Mouse (Mus musculus): ENCODE measurements at regions not wholly inside any gene's neighbourhood (a gene's known extent, or its start where the extent isn't known, plus 50 kb on each side); places are given as distances from the start of the nearest gene placed in this dataset.

GRCm38 (mm10) chr12:94943067-94943466 is 749.0 kb upstream of the Flrt2 start:
- TF ChIP-seq POLR2A (IDR thresholded peaks at IDR 0.05; ENCODE audit: borderline replicate concordance, insufficient read depth, low read length) = no peak
- TF ChIP-seq CTCF (IDR thresholded peaks at IDR 0.05; ENCODE audit: borderline replicate concordance, insufficient read depth, low read depth, low read length) = no peak

Measured in cerebellum, adult 2 months (tissue).